Mouse (Mus musculus): ENCODE measurements around the gene Gm16405.
"Not testable (repeated sequence)": the region's sequence is repeated elsewhere in the genome, so short reads cannot be mapped to it uniquely, and the experiment has no call there.

The Gm16405 gene

GRCm38 (mm10) chrX:54530908-54531307 lies at the start of gene Gm16405:
Gene Gm16405, plus strand, starts transcription at chrX:54531208.
- not testable (repeated sequence) for DNase-seq
